Mouse (Mus musculus): ENCODE measurements around the gene Gm13090.

- no peak for TF ChIP-seq POLR2A (IDR thresholded peaks at IDR 0.05; ENCODE audit: low read depth, low read length)
- TF ChIP-seq CTCF (IDR thresholded peaks at IDR 0.05; ENCODE audit: extremely low read depth, insufficient read length, insufficient replicate concordance, low read depth, low read length): no peak
Observed at GRCm38 (mm10) chr4:151068751-151069150, 20.6 kb upstream of the Gm13090 start.
